ENCODE assay signal across 15 mouse cellular contexts in genomic region chr2:74435184-74435911, GRCm38 (mm10).
DNase-seq lines count a peak whose midpoint lies in the region; ATAC-seq and TF ChIP-seq lines count a peak whose summit lies in the region.
"Had no signal": no experiment of that assay in that cellular context is flagged by ENCODE, and none has a peak within 500 bp of the region (broad histone marks: within the 10 kb centered on the region; RNA-seq: fewer than 3 reads in every experiment).

No protein-coding gene starts in this region.

- peaks cover 20% of the 10 kb centered on the region for H3K9me3 ChIP-seq in embryonic facial prominence, embryonic 14.5 days (ENCODE audit: control insufficient read depth, low read length)
- H3K9me3 ChIP-seq in embryonic facial prominence, embryonic 10.5 days, result peaks cover 10% of the 10 kb centered on the region; the same call in 1 of the 2 replicates
- H3K9me3 ChIP-seq in intestine, embryonic 14.5 days (ENCODE audit: control insufficient read depth, low read length), result peaks cover 7% of the 10 kb centered on the region; the same call in 1 of the 2 replicates
- no peaks in the 10 kb centered on the region for H3K9me3 ChIP-seq in intestine, postnatal 0 days (ENCODE audit: control insufficient read depth)
- no peaks in the 10 kb centered on the region for H3K9me3 ChIP-seq in intestine, embryonic 16.5 days (ENCODE audit: control insufficient read depth, low read length)
- no peaks in the 10 kb centered on the region; the same call in 1 of the 2 replicates for H3K9me3 ChIP-seq in lung, postnatal 0 days (ENCODE audit: low read length)

- no peak overlapping the region for H3K4me2 ChIP-seq in embryonic facial prominence, embryonic 14.5 days (ENCODE audit: low read depth, low read length)
- H3K4me2 ChIP-seq in intestine, embryonic 14.5 days (ENCODE audit: low read length), result no peak overlapping the region
- no peak overlapping the region for H3K4me2 ChIP-seq in intestine, postnatal 0 days (replicated peaks; ENCODE audit: low read depth)
- H3K4me2 ChIP-seq in intestine, embryonic 16.5 days (ENCODE audit: low read depth, low read length), result no peak overlapping the region
- H3K4me2 ChIP-seq in lung, postnatal 0 days (replicated peaks; ENCODE audit: low read depth, low read length), result no peak overlapping the region
- H3K4me2 ChIP-seq: liver, embryonic 11.5 days had no signal

- WGBS in embryonic facial prominence, embryonic 14.5 days, result 64% methylated on average over 13 of the region's 13 CpGs
- WGBS in embryonic facial prominence, embryonic 10.5 days, result 85% methylated on average over 13 of the region's 13 CpGs
- 64% methylated on average over 13 of the region's 13 CpGs for WGBS in intestine, embryonic 14.5 days
- 57% methylated on average over 13 of the region's 13 CpGs for WGBS in intestine, postnatal 0 days
- 61% methylated on average over 13 of the region's 13 CpGs for WGBS in intestine, embryonic 16.5 days
- WGBS in lung, postnatal 0 days, result 48% methylated on average over 13 of the region's 13 CpGs

- TF ChIP-seq EP300 in lung, postnatal 0 days (IDR thresholded peaks at IDR 0.05), result no peak

- ATAC-seq in embryonic facial prominence, embryonic 14.5 days (ENCODE audit: low read depth), result no peak
- no peak for ATAC-seq in intestine, embryonic 14.5 days (replicated peaks; ENCODE audit: low FRiP score, low TSS enrichment, low read depth)
- ATAC-seq in intestine, postnatal 0 days, result no peak
- ATAC-seq in intestine, embryonic 16.5 days, result peak; percentile 48; the same call in 1 of the 2 replicates
- ATAC-seq in lung, postnatal 0 days, result peak; percentile 72

- no peaks in the 10 kb centered on the region for H3K36me3 ChIP-seq in embryonic facial prominence, embryonic 14.5 days (ENCODE audit: control insufficient read depth, insufficient read depth, low read length)
- no peaks in the 10 kb centered on the region for H3K36me3 ChIP-seq in embryonic facial prominence, embryonic 10.5 days (replicated peaks)
- H3K36me3 ChIP-seq in intestine, embryonic 14.5 days (ENCODE audit: control insufficient read depth, insufficient read depth, low read length), result no peaks in the 10 kb centered on the region
- no peaks in the 10 kb centered on the region for H3K36me3 ChIP-seq in intestine, postnatal 0 days (ENCODE audit: control insufficient read depth, insufficient read depth)
- H3K36me3 ChIP-seq in intestine, embryonic 16.5 days (ENCODE audit: control insufficient read depth, insufficient read depth, low read length), result no peaks in the 10 kb centered on the region
- no peaks in the 10 kb centered on the region for H3K36me3 ChIP-seq in lung, postnatal 0 days (ENCODE audit: insufficient read depth, low read length)

- no peak overlapping the region for H3K4me3 ChIP-seq in embryonic facial prominence, embryonic 14.5 days (ENCODE audit: low read depth, low read length)
- H3K4me3 ChIP-seq in embryonic facial prominence, embryonic 10.5 days, result no peak overlapping the region
- H3K4me3 ChIP-seq in intestine, embryonic 14.5 days (ENCODE audit: low read depth, low read length), result no peak overlapping the region
- H3K4me3 ChIP-seq in intestine, postnatal 0 days (ENCODE audit: low read depth, low read length), result no peak overlapping the region
- H3K4me3 ChIP-seq in intestine, embryonic 16.5 days (ENCODE audit: low read length), result no peak overlapping the region
- no peak overlapping the region for H3K4me3 ChIP-seq in lung, postnatal 0 days (ENCODE audit: low read depth, low read length)

- H3K27me3 ChIP-seq in embryonic facial prominence, embryonic 14.5 days (replicated peaks; ENCODE audit: control insufficient read depth, insufficient read depth, low read length), result no peaks in the 10 kb centered on the region
- H3K27me3 ChIP-seq in embryonic facial prominence, embryonic 10.5 days (replicated peaks; ENCODE audit: low read depth, poor library complexity, severe bottlenecking), result no peaks in the 10 kb centered on the region
- H3K27me3 ChIP-seq in intestine, embryonic 14.5 days (replicated peaks; ENCODE audit: control insufficient read depth, insufficient read depth, low read length), result no peaks in the 10 kb centered on the region
- no peaks in the 10 kb centered on the region for H3K27me3 ChIP-seq in intestine, postnatal 0 days (replicated peaks; ENCODE audit: control insufficient read depth, insufficient read depth, low read length)
- no peaks in the 10 kb centered on the region for H3K27me3 ChIP-seq in intestine, embryonic 16.5 days (replicated peaks; ENCODE audit: control insufficient read depth, insufficient read depth, low read length)
- no peaks in the 10 kb centered on the region for H3K27me3 ChIP-seq in lung, postnatal 0 days (replicated peaks; ENCODE audit: insufficient read depth, low read length)
- H3K27me3 ChIP-seq: CH12.LX had no signal

- H3K9ac ChIP-seq in embryonic facial prominence, embryonic 14.5 days (ENCODE audit: low read depth, low read length), result no peak overlapping the region
- no peak overlapping the region for H3K9ac ChIP-seq in intestine, embryonic 14.5 days (ENCODE audit: low read length)
- no peak overlapping the region for H3K9ac ChIP-seq in intestine, postnatal 0 days (ENCODE audit: low read depth, low read length)
- no peak overlapping the region for H3K9ac ChIP-seq in intestine, embryonic 16.5 days (ENCODE audit: low read depth, low read length)
- H3K9ac ChIP-seq in lung, postnatal 0 days (replicated peaks; ENCODE audit: low read depth), result no peak overlapping the region

- H3K27ac ChIP-seq in embryonic facial prominence, embryonic 14.5 days (replicated peaks; ENCODE audit: low read depth, low read length), result peak overlapping the region; percentile 40; the same call in 1 of the 2 replicates
- H3K27ac ChIP-seq in embryonic facial prominence, embryonic 10.5 days (replicated peaks), result no peak overlapping the region
- peak overlapping the region; percentile 74 for H3K27ac ChIP-seq in intestine, embryonic 14.5 days (ENCODE audit: low read depth)
- H3K27ac ChIP-seq in intestine, postnatal 0 days (ENCODE audit: low read depth, low read length), result no peak overlapping the region
- H3K27ac ChIP-seq in intestine, embryonic 16.5 days (ENCODE audit: low read length), result peak overlapping the region; percentile 73; the same call in 1 of the 2 replicates
- H3K27ac ChIP-seq in lung, postnatal 0 days (ENCODE audit: low read length), result no peak overlapping the region

- DNase-seq in embryonic facial prominence, embryonic 14.5 days (ENCODE audit: low spot score), result peak; percentile 43
- no peak for DNase-seq in embryonic facial prominence, embryonic 10.5 days (ENCODE audit: low spot score)
- peak; percentile 55 for DNase-seq in intestine, embryonic 14.5 days (ENCODE audit: low spot score)
- peak; percentile 79 for DNase-seq in lung, postnatal 0 days (ENCODE audit: low spot score)
- DNase-seq in layer of hippocampus, adult 8-10 months (ENCODE audit: low spot score in 2 of 2), result no peak
- no peak for DNase-seq in adrenal gland, postnatal 4 days (ENCODE audit: low spot score in 2 of 2)
- DNase-seq: adrenal gland, postnatal 10 days; cerebellum, adult 8-10 months; gastrocnemius, postnatal 14 days; midbrain, embryonic 14.5 days; thymus, postnatal 36 days had no signal

- peaks cover 2% of the 10 kb centered on the region; the same call in 1 of the 2 replicates for H3K4me1 ChIP-seq in embryonic facial prominence, embryonic 14.5 days (ENCODE audit: control insufficient read depth, insufficient read depth, low read length)
- H3K4me1 ChIP-seq in embryonic facial prominence, embryonic 10.5 days, result no peaks in the 10 kb centered on the region
- no peaks in the 10 kb centered on the region for H3K4me1 ChIP-seq in intestine, embryonic 14.5 days (replicated peaks; ENCODE audit: control insufficient read depth, insufficient read depth, low read length)
- H3K4me1 ChIP-seq in intestine, postnatal 0 days (replicated peaks; ENCODE audit: control insufficient read depth, insufficient read depth, low read length), result no peaks in the 10 kb centered on the region
- H3K4me1 ChIP-seq in intestine, embryonic 16.5 days (ENCODE audit: control insufficient read depth, insufficient read depth, low read length), result no peaks in the 10 kb centered on the region
- H3K4me1 ChIP-seq in lung, postnatal 0 days (ENCODE audit: insufficient read depth, low read depth, low read length), result no peaks in the 10 kb centered on the region

- TF ChIP-seq CTCF in intestine, postnatal 0 days (IDR thresholded peaks at IDR 0.05; ENCODE audit: low read depth), result no peak
- no peak for TF ChIP-seq CTCF in lung, postnatal 0 days (IDR thresholded peaks at IDR 0.05)

Comparison
In these comparisons a context has a peak if more than half of its experiments do, and no peak if none do; other contexts are left out.
1. ATAC-seq: peak in intestine, embryonic 16.5 days (single experiment) and lung, postnatal 0 days (single experiment); none in embryonic facial prominence, embryonic 14.5 days (single experiment), intestine, embryonic 14.5 days (single experiment) and intestine, postnatal 0 days (single experiment).
2. DNase-seq: peak in embryonic facial prominence, embryonic 14.5 days (single experiment), intestine, embryonic 14.5 days (single experiment) and lung, postnatal 0 days (single experiment); none in embryonic facial prominence, embryonic 10.5 days (single experiment), layer of hippocampus, adult 8-10 months (0 of 2) and adrenal gland, postnatal 4 days (0 of 2).
3. H3K27ac ChIP-seq: peak in embryonic facial prominence, embryonic 14.5 days (single experiment), intestine, embryonic 14.5 days (single experiment) and intestine, embryonic 16.5 days (single experiment); none in embryonic facial prominence, embryonic 10.5 days (single experiment), intestine, postnatal 0 days (single experiment) and lung, postnatal 0 days (single experiment).